Mouse (Mus musculus) hindbrain, postnatal 0 days (tissue): ENCODE results near the gene P2ry6. TPM values are rescaled to one million over a fixed set of nuclear protein-coding genes. Genes with fewer than 3 reads are reported as not detected.

Experiments
- ATAC-seq: fragments of 200-750 bp; cut with Nextera tagmentation; 2 replicates; pipeline ENCODE4 v1.8.0; 2017; ENCODE audit warnings: mild to moderate bottlenecking, moderate TSS enrichment, moderate library complexity
- DNase-seq: peaks from one replicate; pipeline ENCODE4 v3.0.0-alpha.2; 2015; ENCODE audit warnings: low spot score
- H3K27ac ChIP-seq: fragments of 300-500 bp; sonication (generic); 2 replicates; pipeline ENCODE4 v1.5.1; 2014; ENCODE audit warnings: mild to moderate bottlenecking
- H3K27me3 ChIP-seq: fragments of 300-500 bp; sonication (generic); 2 replicates; pipeline ENCODE4 v1.6.1; 2014; ENCODE audit warnings: low read length, mixed read lengths; ENCODE audit not compliant: insufficient read depth
- H3K36me3 ChIP-seq: fragments of 300-500 bp; sonication (generic); 2 replicates; pipeline ENCODE4 v1.6.1; 2014; ENCODE audit warnings: low read length, mixed read lengths; ENCODE audit not compliant: insufficient read depth
- H3K4me1 ChIP-seq: fragments of 300-500 bp; sonication (generic); 2 replicates; pipeline ENCODE4 v1.6.1; 2014; ENCODE audit warnings: antibody characterized with exemption, low read length, mixed read lengths; ENCODE audit not compliant: insufficient read depth
- H3K4me2 ChIP-seq: fragments of 300-500 bp; sonication (generic); 2 replicates; pipeline ENCODE4 v1.6.1; 2014; ENCODE audit warnings: low read depth, mild to moderate bottlenecking, low read length, moderate library complexity, mixed read lengths
- H3K4me3 ChIP-seq: fragments of 300-500 bp; sonication (generic); 2 replicates; pipeline ENCODE4 v1.5.1; 2014; ENCODE audit warnings: low read length
- H3K9ac ChIP-seq: fragments of 300-500 bp; sonication (generic); replicated peaks from 2 replicates; pipeline ENCODE4 v1.6.1; 2014; ENCODE audit warnings: mild to moderate bottlenecking, low read length, moderate library complexity, mixed read lengths
- H3K9me3 ChIP-seq: fragments of 300-500 bp; sonication (generic); 2 replicates; pipeline ENCODE4 v1.6.1; 2016; ENCODE audit warnings: low read length, mixed read lengths
- CTCF ChIP-seq: IDR thresholded peaks from 2 replicates; pipeline ENCODE4 v1.5.1; 2016; ENCODE audit warnings: antibody characterized with exemption, control low read depth, low read depth
- WGBS: fragments of 180-500 bp; shearing (Covaris S2); extraction: QIAGEN DNeasy Blood & Tissue Kit; methylation state at CpG from one replicate; pipeline ENCODE4 v1.1.7; 2014; 5-methylcytosine and 5-hydroxymethylcytosine counted together
- polyA plus RNA-seq: library from polyadenylated mRNA; unstranded; fragments of >200 nt; fragmentation: Nextera tagmentation; extraction: Ambion mirVana; gene quantifications from 2 replicates; pipeline ENCODE4 v1.2.1, GENCODE M21; 2015
- total RNA-seq: library from RNA; depleted of rRNA; stranded (reverse); fragments of >200 nt; gene quantifications from 2 replicates; pipeline ENCODE4 v1.2.3, GENCODE M21; 2014

P2ry6 gene
- total and polyA plus RNA-seq, 2 experiments from 2014 or later: 3.4 to 3.5 TPM

GRCm38 (mm10) chr7:100906029-100906789 is 68.2 kb downstream of the P2ry6 start:
- Histone ChIP-seq H3K9ac (no peak overlapping the region), H3K4me1 (peaks cover 2% of the 10 kb centered on the region; the same call in 1 of the 2 replicates), H3K27me3 (no peaks in the 10 kb centered on the region), H3K4me3 (no peak overlapping the region), H3K9me3 (no peaks in the 10 kb centered on the region), H3K4me2 (no peak overlapping the region), H3K27ac (no peak overlapping the region), H3K36me3 (no peaks in the 10 kb centered on the region)
- DNase-seq (no peak), ATAC-seq (no peak)
- 82% methylated on average over 10 of the region's 10 CpGs for WGBS
- no peak for TF ChIP-seq CTCF

- Histone ChIP-seq H3K27ac (no peak overlapping the region), H3K9me3 (no peaks in the 10 kb centered on the region), H3K4me1 (no peaks in the 10 kb centered on the region), H3K36me3 (no peaks in the 10 kb centered on the region), H3K4me3 (no peak overlapping the region), H3K27me3 (no peaks in the 10 kb centered on the region), H3K9ac (no peak overlapping the region), H3K4me2 (no peak overlapping the region)
- no peak for TF ChIP-seq CTCF
- WGBS: 86% methylated on average over 7 of the region's 7 CpGs
- ATAC-seq (no peak), DNase-seq (no peak)
Observed at GRCm38 (mm10) chr7:100905037-100905436, 69.4 kb downstream of the P2ry6 start.

- Histone ChIP-seq H3K27ac (no peak overlapping the region), H3K4me3 (no peak overlapping the region), H3K36me3 (no peaks in the 10 kb centered on the region), H3K27me3 (no peaks in the 10 kb centered on the region), H3K4me2 (no peak overlapping the region), H3K4me1 (no peaks in the 10 kb centered on the region), H3K9ac (no peak overlapping the region), H3K9me3 (no peaks in the 10 kb centered on the region)
- 91% methylated on average over 5 of the region's 5 CpGs for WGBS
- no peak for DNase-seq
- ATAC-seq: no peak
- TF ChIP-seq CTCF: no peak
Observed at GRCm38 (mm10) chr7:100904612-100905011, 69.8 kb downstream of the P2ry6 start.

GRCm38 (mm10) chr7:100902451-100903137 is 71.9 kb downstream of the P2ry6 start:
- peak; percentile 70 for TF ChIP-seq CTCF
- H3K4me3 ChIP-seq: no peak overlapping the region
- no peaks in the 10 kb centered on the region for H3K4me1 ChIP-seq

GRCm38 (mm10) chr7:100897828-100898227 is 76.6 kb downstream of the P2ry6 start:
- Histone ChIP-seq H3K27me3 (no peaks in the 10 kb centered on the region), H3K27ac (no peak overlapping the region), H3K4me2 (no peak overlapping the region), H3K4me3 (no peak overlapping the region), H3K9ac (no peak overlapping the region), H3K9me3 (no peaks in the 10 kb centered on the region), H3K36me3 (no peaks in the 10 kb centered on the region), H3K4me1 (peaks cover 15% of the 10 kb centered on the region; the same call in 1 of the 2 replicates)
- WGBS: 72% methylated on average over 5 of the region's 5 CpGs
- DNase-seq (no peak), ATAC-seq (no peak)
- no peak for TF ChIP-seq CTCF

More at GRCm38 (mm10) chr7:100902451-100903137, 71.9 kb downstream of the P2ry6 start:
- Histone ChIP-seq H3K4me2 (no peak overlapping the region), H3K27me3 (no peaks in the 10 kb centered on the region), H3K27ac (no peak overlapping the region), H3K36me3 (no peaks in the 10 kb centered on the region), H3K9me3 (no peaks in the 10 kb centered on the region), H3K9ac (no peak overlapping the region)
- WGBS: 86% methylated on average over 9 of the region's 9 CpGs
- peak; percentile 21; the same call in 1 of the 2 replicates for ATAC-seq
- DNase-seq: peak; percentile 46

GRCm38 (mm10) chr7:100894833-100895226 is 79.6 kb downstream of the P2ry6 start:
- TF ChIP-seq CTCF: no peak
- whole genome bisulfite sequencing: 3% methylated on average over 12 of the region's 12 CpGs
- ATAC-seq: peak; percentile 12

More at GRCm38 (mm10) chr7:100894833-100895226, 79.6 kb downstream of the P2ry6 start:
- H3K4me1 ChIP-seq: peaks cover 18% of the 10 kb centered on the region; the same call in 1 of the 2 replicates
- no peaks in the 10 kb centered on the region for H3K27me3 ChIP-seq
- H3K36me3 ChIP-seq: no peaks in the 10 kb centered on the region
- peak overlapping the region; percentile 47 for H3K4me3 ChIP-seq
- peak overlapping the region; percentile 75 for H3K9ac ChIP-seq
- DNase-seq: no peak
- H3K9me3 ChIP-seq: no peaks in the 10 kb centered on the region
- H3K4me2 ChIP-seq: peak overlapping the region; percentile 78
- peak overlapping the region; percentile 69 for H3K27ac ChIP-seq
